Mouse (Mus musculus) neutrophil, adult 5-6 weeks (primary cell): ENCODE data around the gene Slc22a26. TPM values are rescaled to one million over a fixed set of nuclear protein-coding genes. Genes with fewer than 3 reads are reported as not detected.
"Not testable (repeated sequence)": the region's sequence is repeated elsewhere in the genome, so short reads cannot be mapped to it uniquely, and the experiment has no call there.

Experiments used
- ATAC-seq: fragments of 151-379, 151-347 bp; 2 replicates; pipeline ENCODE4 v1.8.0; 2017; ENCODE audit warnings: mild to moderate bottlenecking, moderate TSS enrichment; ENCODE audit not compliant: insufficient number of reproducible peaks, poor library complexity, low FRiP score, severe bottlenecking; ENCODE audit errors: extremely low read depth
- total RNA-seq: library from RNA; stranded (forward); fragments of 200-1000 nt; gene quantifications from 2 replicates; pipeline ENCODE4 v1.2.3, GENCODE M21; 2017

Gene Slc22a26
- not detected in 2 replicates for total RNA-seq

DNA sequence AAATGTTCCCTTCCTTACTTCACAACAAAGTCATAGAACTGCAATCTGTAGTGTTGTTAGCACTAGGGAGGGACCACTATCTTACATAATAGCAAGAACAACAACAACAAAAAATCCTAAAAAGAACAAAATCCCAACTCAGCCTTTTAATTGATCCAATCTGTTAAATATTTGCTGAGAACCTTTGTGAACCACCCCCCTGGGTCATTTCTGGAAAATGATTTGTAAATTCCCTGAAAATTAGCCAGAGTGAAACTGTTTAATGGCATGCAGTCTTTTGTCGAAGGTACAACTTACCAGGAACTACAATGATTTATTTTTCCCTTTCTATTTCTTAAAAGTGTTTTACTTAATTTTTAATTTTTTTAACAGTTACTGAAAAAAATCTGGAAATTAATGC, at the start of gene Slc22a26:
Gene Slc22a26 (minus strand): TSS at position 97 of the 400 bp plus-strand sequence.
- ATAC-seq, result no peak

DNA sequence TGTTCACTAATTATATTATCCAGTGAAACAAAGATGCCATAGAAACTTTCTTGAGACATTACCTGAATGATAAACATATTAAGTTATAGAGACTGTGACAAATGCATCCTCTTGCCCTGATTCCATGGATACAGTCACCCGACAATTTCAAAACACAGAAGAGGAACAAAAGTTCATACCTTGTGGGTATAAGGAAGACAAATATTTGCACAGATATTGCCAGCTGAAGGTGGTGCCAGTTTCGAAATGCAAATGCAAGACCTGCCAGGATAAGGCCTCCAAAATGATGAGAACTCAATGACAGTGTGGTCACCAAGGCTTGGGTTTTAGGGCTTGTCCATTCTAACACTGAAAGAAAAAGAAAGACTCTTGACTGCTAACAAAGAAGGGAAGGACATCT, 27.4 kb upstream of the Slc22a26 start:
- ATAC-seq, result no peak

DNA sequence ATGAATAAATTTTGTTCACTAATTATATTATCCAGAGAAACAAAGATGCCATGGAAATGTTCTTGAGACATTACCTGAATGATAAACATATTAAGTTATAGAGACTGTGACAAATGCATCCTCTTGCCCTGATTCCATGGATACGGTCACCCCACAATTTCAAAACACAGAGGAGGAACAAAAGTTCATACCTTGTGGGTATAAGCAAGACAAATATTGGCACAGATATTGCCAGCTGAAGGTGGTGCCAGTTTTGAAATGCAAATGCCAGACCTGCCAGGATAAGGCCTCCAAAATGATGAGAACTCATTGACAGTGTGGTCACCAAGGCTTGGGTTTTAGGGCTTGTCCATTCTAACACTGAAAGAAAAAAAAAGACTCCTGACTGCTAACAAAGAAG, 11.9 kb downstream of the Slc22a26 start:
- ATAC-seq, result no peak

DNA sequence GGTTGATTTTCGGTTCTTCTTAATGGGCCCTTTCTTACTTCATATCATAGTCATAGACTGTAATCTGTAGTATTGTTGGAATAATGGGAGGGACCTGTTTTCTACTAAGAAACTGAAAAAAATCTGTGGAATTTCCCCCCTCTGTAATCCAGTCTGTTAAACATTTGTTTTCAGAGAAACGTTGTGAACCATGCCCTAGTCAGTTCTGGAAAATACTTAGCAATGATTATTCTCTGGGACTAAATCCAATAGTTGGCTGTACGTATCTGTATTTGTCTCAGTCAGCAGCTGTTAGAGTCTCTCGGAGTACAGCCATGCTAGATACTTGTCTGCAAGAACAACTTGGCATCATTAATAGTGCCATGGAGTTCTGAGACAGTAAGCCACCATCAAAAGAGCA, 27.2 kb downstream of the Slc22a26 start:
- no peak for ATAC-seq

DNA sequence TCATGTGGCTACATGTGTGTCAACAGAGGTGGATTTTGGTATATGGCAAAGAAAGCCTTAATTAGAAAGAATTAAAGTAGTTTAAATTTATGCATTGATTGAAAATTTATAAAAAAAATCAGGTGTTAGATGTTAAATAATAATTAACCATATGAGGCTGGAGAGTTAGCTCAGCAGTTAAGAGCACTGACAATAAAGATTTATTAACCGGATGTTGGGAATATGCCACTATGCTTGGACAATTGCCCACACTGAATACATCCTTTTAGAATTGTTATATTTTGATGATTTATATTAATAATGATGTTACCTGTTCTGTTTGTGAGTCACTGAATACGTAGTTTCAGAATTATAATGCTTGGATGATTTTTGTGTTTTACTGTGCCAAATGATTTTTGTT, 36.3 kb downstream of the Slc22a26 start:
- no peak for ATAC-seq

DNA sequence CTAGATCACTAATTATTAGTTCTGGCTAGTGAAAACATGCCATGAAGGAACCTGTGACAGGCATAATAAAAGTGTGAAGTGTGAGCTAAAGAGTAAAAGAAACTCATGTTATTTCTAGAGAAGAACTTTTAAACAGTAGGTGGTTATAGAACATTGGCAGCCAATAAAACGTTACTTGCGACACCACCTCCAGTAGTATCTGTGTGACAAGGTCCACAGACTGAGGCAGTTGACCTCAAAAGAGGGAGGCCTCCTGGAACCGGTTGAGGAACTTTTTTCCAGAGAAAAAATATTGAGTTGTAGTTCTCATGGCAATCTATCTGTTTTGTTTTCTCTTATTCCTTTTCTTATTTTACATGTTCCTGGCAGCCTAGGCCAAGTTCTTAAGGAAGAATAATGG, 36.9 kb downstream of the Slc22a26 start:
- no peak for ATAC-seq

DNA sequence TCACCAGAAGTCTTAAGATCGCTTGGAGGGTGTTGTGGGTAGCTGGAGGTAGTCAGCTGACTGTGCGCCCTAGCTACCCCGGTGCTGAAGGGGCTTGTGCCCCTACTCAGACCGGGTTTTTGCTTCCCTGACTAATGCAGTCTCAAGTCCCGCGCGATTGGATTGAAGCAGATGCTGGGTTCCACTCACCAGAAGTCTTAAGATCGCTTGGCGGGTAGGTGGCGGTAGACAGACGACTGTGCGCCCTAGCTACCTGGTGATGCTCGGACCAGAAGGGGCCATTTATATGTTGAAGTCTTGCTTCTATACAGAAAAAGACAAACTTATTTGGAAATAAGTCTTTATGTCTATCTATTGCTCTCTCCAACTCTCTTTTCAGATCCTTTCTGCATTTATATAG, 49.1 kb downstream of the Slc22a26 start:
- ATAC-seq, result not testable (repeated sequence)

Other genes with a start within 250 kb of the Slc22a26 start
- 13.8 and 16.7 TPM in 2 replicates for gene Pla2g16, start 245.2 kb downstream of the Slc22a26 start, total RNA-seq
- not detected in 2 replicates for gene Lgals12, start 195.5 kb downstream of the Slc22a26 start, total RNA-seq
- not detected in 2 replicates for gene Hrasls5, start 190.1 kb downstream of the Slc22a26 start, total RNA-seq
- 0.12 TPM in 1 of 2 replicates, not detected in the other for gene Slc22a19, start 91.4 kb downstream of the Slc22a26 start, total RNA-seq
- not detected in 2 replicates for gene Slc22a27, start 163.4 kb upstream of the Slc22a26 start, total RNA-seq